Mouse (Mus musculus) megakaryocyte, embryonic 14.5 days (primary cell): ENCODE measurements around the gene Ltbp4.

Source experiments
- FLI1 ChIP-seq: IDR thresholded peaks from 2 replicates; pipeline ENCODE4 v1.6.1; 2012; ENCODE audit warnings: low read length, inconsistent platforms, mixed read lengths
- GATA1 ChIP-seq: IDR thresholded peaks from 3 replicates; pipeline ENCODE4 v1.6.1; 2012; ENCODE audit warnings: mixed read lengths, low read length, inconsistent platforms, borderline replicate concordance

GRCm38 (mm10) chr7:27307551-27307950, 29.9 kb downstream of the Ltbp4 start:
- TF ChIP-seq GATA1 (no peak), FLI1 (no peak)
